Mouse (Mus musculus): ENCODE measurements around the gene Cep164. TPM values are rescaled to one million over a fixed set of nuclear protein-coding genes. Genes with fewer than 3 reads are reported as not detected.

The Cep164 gene
- polyA plus RNA-seq, 1 experiment from 2014 or later, result 17.5 TPM

GRCm38 (mm10) chr9:45829107-45829506 lies 616 bp upstream of the Cep164 start:
- 31% methylated on average over 10 of the region's 10 CpGs for WGBS
- no peak overlapping the region for H3K27ac ChIP-seq (ENCODE audit: low read depth, low read length)
- no peaks in the 10 kb centered on the region for H3K36me3 ChIP-seq (ENCODE audit: control insufficient read depth, insufficient read depth, low read length)
- H3K4me3 ChIP-seq (ENCODE audit: low read depth, low read length), result peak overlapping the region; percentile 78; the same call in 1 of the 2 replicates
- H3K4me1 ChIP-seq (replicated peaks; ENCODE audit: control insufficient read depth, insufficient read depth, low read length), result peaks cover 5% of the 10 kb centered on the region
- no peak overlapping the region for H3K9ac ChIP-seq (ENCODE audit: low read length)
- DNase-seq (ENCODE audit: low spot score) (peak; percentile 86), ATAC-seq (replicated peaks; ENCODE audit: low FRiP score) (peak; percentile 59; the same call in 1 of the 2 replicates)
- no peaks in the 10 kb centered on the region for H3K9me3 ChIP-seq (ENCODE audit: control insufficient read depth, low read length)
- H3K4me2 ChIP-seq (ENCODE audit: low read depth, low read length, severe bottlenecking), result peak overlapping the region; percentile 81; the same call in 1 of the 2 replicates
- H3K27me3 ChIP-seq (ENCODE audit: control insufficient read depth, insufficient read depth, low read length), result no peaks in the 10 kb centered on the region

GRCm38 (mm10) chr9:45827663-45828290 lies 714 bp downstream of the Cep164 start:
- Histone ChIP-seq H3K4me2 (ENCODE audit: low read depth, low read length, severe bottlenecking) (peak overlapping the region; percentile 81), H3K27me3 (ENCODE audit: control insufficient read depth, insufficient read depth, low read length) (no peaks in the 10 kb centered on the region), H3K4me1 (replicated peaks; ENCODE audit: control insufficient read depth, insufficient read depth, low read length) (peaks cover 5% of the 10 kb centered on the region), H3K9ac (ENCODE audit: low read length) (peak overlapping the region; percentile 76), H3K4me3 (ENCODE audit: low read depth, low read length) (peak overlapping the region; percentile 78), H3K9me3 (ENCODE audit: control insufficient read depth, low read length) (no peaks in the 10 kb centered on the region), H3K27ac (ENCODE audit: low read depth, low read length) (peak overlapping the region; percentile 12; the same call in 1 of the 2 replicates), H3K36me3 (ENCODE audit: control insufficient read depth, insufficient read depth, low read length) (no peaks in the 10 kb centered on the region)
- WGBS, result 6% methylated on average over 20 of the region's 23 CpGs
- ATAC-seq (replicated peaks; ENCODE audit: low FRiP score) (peak; percentile 43), DNase-seq (ENCODE audit: low spot score) (no peak)

GRCm38 (mm10) chr9:45818406-45819011 lies 10.0 kb downstream of the Cep164 start:
- DNase-seq (ENCODE audit: low spot score), result no peak
- no peak for ATAC-seq (replicated peaks; ENCODE audit: low FRiP score)
- Histone ChIP-seq H3K9me3 (ENCODE audit: control insufficient read depth, low read length) (no peaks in the 10 kb centered on the region), H3K4me2 (ENCODE audit: low read depth, low read length, severe bottlenecking) (no peak overlapping the region), H3K36me3 (ENCODE audit: control insufficient read depth, insufficient read depth, low read length) (no peaks in the 10 kb centered on the region; the same call in 1 of the 2 replicates), H3K9ac (ENCODE audit: low read length) (no peak overlapping the region), H3K27ac (ENCODE audit: low read depth, low read length) (no peak overlapping the region), H3K4me3 (ENCODE audit: low read depth, low read length) (no peak overlapping the region), H3K27me3 (ENCODE audit: control insufficient read depth, insufficient read depth, low read length) (no peaks in the 10 kb centered on the region), H3K4me1 (replicated peaks; ENCODE audit: control insufficient read depth, insufficient read depth, low read length) (no peaks in the 10 kb centered on the region)
- WGBS, result 87% methylated on average over 9 of the region's 9 CpGs

- H3K27ac ChIP-seq (ENCODE audit: low read depth, low read length), result no peak overlapping the region
These were observed 13.0 kb downstream of the Cep164 start for GRCm38 (mm10) chr9:45815525-45815924.

GRCm38 (mm10) chr9:45815113-45815512 lies 13.4 kb downstream of the Cep164 start:
- H3K27me3 ChIP-seq (ENCODE audit: control insufficient read depth, insufficient read depth, low read length), result no peaks in the 10 kb centered on the region
- WGBS, result 86% methylated on average over 9 of the region's 9 CpGs
- peak; percentile 33 for DNase-seq (ENCODE audit: low spot score)

More at GRCm38 (mm10) chr9:45815525-45815924, 13.0 kb downstream of the Cep164 start:
- no peaks in the 10 kb centered on the region for H3K4me1 ChIP-seq (replicated peaks; ENCODE audit: control insufficient read depth, insufficient read depth, low read length)
- H3K36me3 ChIP-seq (ENCODE audit: control insufficient read depth, insufficient read depth, low read length), result no peaks in the 10 kb centered on the region; the same call in 1 of the 2 replicates
- no peaks in the 10 kb centered on the region for H3K9me3 ChIP-seq (ENCODE audit: control insufficient read depth, low read length)
- no peak overlapping the region for H3K9ac ChIP-seq (ENCODE audit: low read length)
- ATAC-seq (replicated peaks; ENCODE audit: low FRiP score) (no peak), DNase-seq (ENCODE audit: low spot score) (peak; percentile 42)
- 88% methylated on average over 10 of the region's 10 CpGs for WGBS
- no peak overlapping the region for H3K4me3 ChIP-seq (ENCODE audit: low read depth, low read length)
- no peak overlapping the region for H3K4me2 ChIP-seq (ENCODE audit: low read depth, low read length, severe bottlenecking)
- no peaks in the 10 kb centered on the region for H3K27me3 ChIP-seq (ENCODE audit: control insufficient read depth, insufficient read depth, low read length)

GRCm38 (mm10) chr9:45811946-45812345 lies 16.5 kb downstream of the Cep164 start:
- Histone ChIP-seq H3K4me1 (replicated peaks; ENCODE audit: control insufficient read depth, insufficient read depth, low read length) (no peaks in the 10 kb centered on the region), H3K9ac (ENCODE audit: low read length) (no peak overlapping the region), H3K27me3 (ENCODE audit: control insufficient read depth, insufficient read depth, low read length) (no peaks in the 10 kb centered on the region), H3K4me3 (ENCODE audit: low read depth, low read length) (no peak overlapping the region), H3K9me3 (ENCODE audit: control insufficient read depth, low read length) (no peaks in the 10 kb centered on the region), H3K4me2 (ENCODE audit: low read depth, low read length, severe bottlenecking) (no peak overlapping the region), H3K27ac (ENCODE audit: low read depth, low read length) (no peak overlapping the region), H3K36me3 (ENCODE audit: control insufficient read depth, insufficient read depth, low read length) (no peaks in the 10 kb centered on the region; the same call in 1 of the 2 replicates)
- WGBS, result 91% methylated on average over 5 of the region's 5 CpGs
- DNase-seq (ENCODE audit: low spot score) (no peak), ATAC-seq (replicated peaks; ENCODE audit: low FRiP score) (no peak)

More at GRCm38 (mm10) chr9:45815113-45815512, 13.4 kb downstream of the Cep164 start:
- no peak overlapping the region for H3K27ac ChIP-seq (ENCODE audit: low read depth, low read length)
- H3K4me3 ChIP-seq (ENCODE audit: low read depth, low read length), result no peak overlapping the region
- H3K9ac ChIP-seq (ENCODE audit: low read length), result no peak overlapping the region
- no peaks in the 10 kb centered on the region for H3K4me1 ChIP-seq (replicated peaks; ENCODE audit: control insufficient read depth, insufficient read depth, low read length)
- H3K9me3 ChIP-seq (ENCODE audit: control insufficient read depth, low read length), result no peaks in the 10 kb centered on the region
- H3K36me3 ChIP-seq (ENCODE audit: control insufficient read depth, insufficient read depth, low read length), result no peaks in the 10 kb centered on the region; the same call in 1 of the 2 replicates
- ATAC-seq (replicated peaks; ENCODE audit: low FRiP score), result no peak
- H3K4me2 ChIP-seq (ENCODE audit: low read depth, low read length, severe bottlenecking), result no peak overlapping the region

- H3K4me2 ChIP-seq (ENCODE audit: low read depth, low read length, severe bottlenecking), result no peak overlapping the region
- H3K4me3 ChIP-seq (ENCODE audit: low read depth, low read length), result no peak overlapping the region
- no peaks in the 10 kb centered on the region for H3K4me1 ChIP-seq (replicated peaks; ENCODE audit: control insufficient read depth, insufficient read depth, low read length)
- DNase-seq (ENCODE audit: low spot score) (no peak), ATAC-seq (replicated peaks; ENCODE audit: low FRiP score) (no peak)
- no peaks in the 10 kb centered on the region for H3K9me3 ChIP-seq (ENCODE audit: control insufficient read depth, low read length)
- WGBS, result 86% methylated on average over 8 of the region's 8 CpGs
- no peaks in the 10 kb centered on the region; the same call in 1 of the 2 replicates for H3K36me3 ChIP-seq (ENCODE audit: control insufficient read depth, insufficient read depth, low read length)
- H3K27ac ChIP-seq (ENCODE audit: low read depth, low read length), result no peak overlapping the region
- no peaks in the 10 kb centered on the region for H3K27me3 ChIP-seq (ENCODE audit: control insufficient read depth, insufficient read depth, low read length)
- H3K9ac ChIP-seq (ENCODE audit: low read length), result no peak overlapping the region
These were observed 20.7 kb downstream of the Cep164 start for GRCm38 (mm10) chr9:45807761-45808160.

GRCm38 (mm10) chr9:45807337-45807736 lies 21.2 kb downstream of the Cep164 start:
- no peak overlapping the region for H3K27ac ChIP-seq (ENCODE audit: low read depth, low read length)
- DNase-seq (ENCODE audit: low spot score) (peak; percentile 30), ATAC-seq (replicated peaks; ENCODE audit: low FRiP score) (no peak)
- no peaks in the 10 kb centered on the region for H3K9me3 ChIP-seq (ENCODE audit: control insufficient read depth, low read length)
- no peak overlapping the region for H3K4me2 ChIP-seq (ENCODE audit: low read depth, low read length, severe bottlenecking)
- no peaks in the 10 kb centered on the region for H3K27me3 ChIP-seq (ENCODE audit: control insufficient read depth, insufficient read depth, low read length)
- H3K4me3 ChIP-seq (ENCODE audit: low read depth, low read length), result no peak overlapping the region
- no peak overlapping the region for H3K9ac ChIP-seq (ENCODE audit: low read length)
- 90% methylated on average over 11 of the region's 11 CpGs for WGBS
- H3K36me3 ChIP-seq (ENCODE audit: control insufficient read depth, insufficient read depth, low read length), result no peaks in the 10 kb centered on the region; the same call in 1 of the 2 replicates
- H3K4me1 ChIP-seq (replicated peaks; ENCODE audit: control insufficient read depth, insufficient read depth, low read length), result no peaks in the 10 kb centered on the region
